Mouse (Mus musculus) liver, adult 2 months (tissue): ENCODE measurements at regions not wholly inside any gene's neighbourhood (a gene's known extent, or its start where the extent isn't known, plus 50 kb on each side); places are given as distances from the start of the nearest gene placed in this dataset.

Source experiments
- CTCF ChIP-seq: fragments of 200-500 bp; IDR thresholded peaks from 2 replicates; pipeline ENCODE4 v1.5.1; 2011; ENCODE audit warnings: low read depth, low read length, control low read depth
- POLR2A ChIP-seq: fragments of 200-500 bp; IDR thresholded peaks from 2 replicates; pipeline ENCODE4 v1.6.1; 2011; ENCODE audit warnings: low read length, control low read depth; ENCODE audit not compliant: insufficient read depth; ENCODE audit errors: extremely low read depth

DNA sequence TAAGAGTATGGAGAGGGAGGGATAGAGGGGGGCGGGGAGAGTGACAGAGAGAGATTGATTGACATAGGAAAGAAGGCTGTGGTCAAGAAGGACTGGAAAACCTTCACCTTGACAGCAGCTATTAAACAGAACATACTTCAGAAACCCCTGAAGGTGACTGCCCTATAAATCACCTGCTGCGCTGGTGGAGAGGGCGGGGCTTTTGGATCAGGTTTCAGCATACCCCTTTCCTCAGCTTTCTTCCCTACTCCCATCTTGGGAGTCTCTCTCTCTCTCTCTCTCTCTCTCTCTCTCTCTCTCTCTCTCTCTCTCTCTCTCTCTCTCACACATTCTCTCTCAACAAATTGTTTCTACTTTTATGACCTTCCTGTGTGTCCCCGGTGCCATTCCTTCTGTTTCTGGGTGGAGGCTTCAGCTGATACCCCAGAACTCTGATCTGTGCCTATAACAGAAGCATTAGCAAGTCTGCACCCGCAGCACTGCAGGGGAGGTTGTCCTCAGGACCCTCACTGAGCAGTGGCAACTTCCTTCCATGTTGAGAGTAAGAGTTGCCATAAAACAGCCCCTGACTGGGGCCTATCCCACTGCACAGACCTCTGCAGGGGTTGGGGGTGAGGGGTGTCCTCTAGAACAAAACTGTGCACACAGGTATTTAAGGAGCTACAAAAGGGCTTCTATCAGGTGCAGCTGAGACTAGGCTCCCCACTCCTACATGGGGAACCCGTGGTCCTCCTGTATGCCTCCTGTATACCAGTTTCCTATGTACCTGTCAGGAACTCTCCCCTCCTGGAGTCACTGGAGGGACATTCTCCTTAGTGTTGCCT, 216.7 kb upstream of the 4930535I16Rik start:
- TF ChIP-seq POLR2A (no peak), CTCF (no peak)
